Mouse (Mus musculus): ENCODE results near the gene D930020B18Rik. TPM values are rescaled to one million over a fixed set of nuclear protein-coding genes. Genes with fewer than 3 reads are reported as not detected.

Gene D930020B18Rik
- polyA plus RNA-seq (2015; fragmentation: Nextera tagmentation; extraction: Ambion mirVana), result 0.19 and 0.42 TPM in 2 replicates

DNA sequence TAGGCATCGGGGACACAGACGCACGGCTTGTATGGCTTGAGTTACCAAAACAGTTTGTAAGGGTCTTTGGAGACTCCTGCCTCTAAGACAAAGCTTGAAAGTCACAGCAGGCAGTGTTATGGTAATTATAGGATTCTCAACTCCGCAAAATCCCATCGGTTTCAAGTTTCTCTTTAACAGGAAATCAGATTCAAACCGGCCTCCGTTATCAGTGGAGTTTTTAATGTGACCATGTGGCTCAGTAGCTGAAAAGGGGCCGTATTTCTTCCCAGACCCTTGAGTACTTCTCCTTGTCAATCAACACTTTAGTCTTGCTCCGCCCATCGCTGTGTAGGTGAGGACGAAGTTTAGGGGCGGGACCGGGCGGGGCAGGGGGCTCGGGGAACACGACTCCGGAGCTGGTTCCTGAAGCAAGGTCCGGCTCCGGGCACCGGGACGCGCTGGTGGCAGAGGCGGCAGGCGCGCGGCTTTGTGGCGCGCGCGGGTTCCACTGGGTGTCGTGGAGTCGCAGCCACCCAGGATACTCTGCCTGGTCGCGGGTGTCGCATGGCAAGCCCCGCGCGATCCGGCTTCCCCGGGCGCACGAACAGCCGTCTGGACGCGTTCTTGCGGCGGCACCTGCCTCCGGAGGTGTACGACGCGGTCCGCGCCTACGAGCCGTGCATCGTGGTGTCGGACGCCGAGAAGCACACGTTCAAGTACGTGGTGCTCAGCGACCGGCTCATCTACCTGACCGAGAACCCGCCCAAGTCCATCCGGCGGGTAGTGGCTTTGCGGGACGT is at the start of gene D930020B18Rik:
TSS of gene D930020B18Rik (plus strand) at position 317 of the 782 bp plus-strand sequence.
- H3K9ac ChIP-seq, result peak within 1 kb of the TSS; percentile 50
- H3K27me3 ChIP-seq, result peaks cover 44% of the 10 kb centered on the region
- no peak within 1 kb of the TSS for H3K27ac ChIP-seq
- ATAC-seq (replicated peaks; ENCODE audit: low FRiP score), result peak; percentile 64
- peaks cover 18% of the 10 kb centered on the region for H3K4me1 ChIP-seq
- H3K9me3 ChIP-seq (replicated peaks), result no peaks in the 10 kb centered on the region
- WGBS, result under 1% methylated on average over 69 of the region's 69 CpGs
- H3K4me3 ChIP-seq (replicated peaks), result peak within 1 kb of the TSS; percentile 61
- H3K4me2 ChIP-seq, result peak within 1 kb of the TSS; percentile 100
- no peaks in the 10 kb centered on the region for H3K36me3 ChIP-seq

DNA sequence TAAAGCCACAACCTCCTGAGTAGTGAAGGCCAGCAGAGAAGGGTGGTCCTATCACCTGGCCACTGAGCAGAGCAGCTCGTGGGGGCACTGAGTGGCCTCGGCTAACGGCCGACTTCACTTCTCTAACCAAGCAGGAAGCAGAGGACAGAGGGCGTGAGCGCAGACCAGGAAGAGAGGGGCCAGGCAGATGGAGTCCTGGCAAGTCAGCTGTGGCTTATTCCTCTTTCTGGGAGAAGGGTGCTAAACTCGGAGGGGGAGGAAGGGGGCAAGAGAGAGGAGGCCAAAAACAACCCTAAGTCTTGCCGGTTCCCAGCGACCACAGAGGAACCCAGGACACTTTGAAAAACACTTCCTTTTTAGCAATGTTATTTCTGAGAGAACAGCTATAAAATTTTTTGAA is 44.8 kb upstream of the D930020B18Rik start:
- Histone ChIP-seq H3K9me3 (replicated peaks) (no peaks in the 10 kb centered on the region), H3K4me3 (replicated peaks) (no peak overlapping the region), H3K4me2 (no peak overlapping the region), H3K27ac (no peak overlapping the region), H3K4me1 (peaks cover under 1% of the 10 kb centered on the region; the same call in 1 of the 2 replicates), H3K9ac (no peak overlapping the region), H3K27me3 (no peaks in the 10 kb centered on the region), H3K36me3 (peaks cover 96% of the 10 kb centered on the region)
- no peak for ATAC-seq (replicated peaks; ENCODE audit: low FRiP score)
- 76% methylated on average over 9 of the region's 9 CpGs for WGBS

DNA sequence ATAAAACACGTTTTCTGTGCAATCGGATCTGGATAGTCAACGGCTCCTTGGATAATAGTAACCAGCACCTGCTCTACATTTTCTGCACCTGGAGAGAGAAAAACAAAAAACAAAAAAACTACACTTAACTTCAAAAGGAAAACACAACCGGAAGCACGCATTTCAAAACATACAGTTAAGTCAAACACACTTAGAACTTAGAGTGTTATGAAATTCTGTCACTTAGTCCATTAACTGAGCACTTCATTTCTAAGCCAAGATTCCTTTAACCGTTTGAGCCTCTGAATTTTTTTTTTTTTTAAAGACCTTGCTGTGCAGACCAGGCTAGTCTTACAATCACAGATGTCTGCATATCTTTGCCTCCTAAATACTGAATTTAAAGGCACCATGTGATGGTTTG is 40.1 kb upstream of the D930020B18Rik start:
- no peaks in the 10 kb centered on the region for H3K27me3 ChIP-seq
- no peak overlapping the region for H3K9ac ChIP-seq
- no peak overlapping the region for H3K4me3 ChIP-seq (replicated peaks)
- H3K36me3 ChIP-seq, result peaks cover 100% of the 10 kb centered on the region
- H3K27ac ChIP-seq, result no peak overlapping the region
- no peaks in the 10 kb centered on the region for H3K9me3 ChIP-seq (replicated peaks)
- no peak overlapping the region for H3K4me2 ChIP-seq
- no peak for ATAC-seq (replicated peaks; ENCODE audit: low FRiP score)
- H3K4me1 ChIP-seq, result no peaks in the 10 kb centered on the region
- 86% methylated on average over 6 of the region's 6 CpGs for WGBS

DNA sequence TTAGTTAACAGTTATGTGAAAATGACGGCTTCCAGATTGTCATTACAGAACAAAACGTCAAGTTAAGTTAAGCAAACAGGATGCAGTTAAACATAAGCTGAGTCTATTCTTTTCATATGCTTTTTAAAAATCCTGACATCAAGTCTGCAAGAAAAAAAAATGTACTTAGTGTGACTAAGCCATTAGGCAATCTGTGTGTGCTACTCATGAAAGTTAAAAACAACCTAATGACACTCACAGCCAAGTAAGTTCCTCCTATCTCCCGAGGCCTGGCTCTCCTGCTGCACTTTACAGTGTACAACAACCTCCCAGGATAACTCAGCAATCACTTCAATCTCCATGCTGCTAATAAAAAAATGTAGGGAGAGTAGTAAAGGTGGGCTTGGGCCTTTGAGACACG is 37.8 kb upstream of the D930020B18Rik start:
- no peak for ATAC-seq (replicated peaks; ENCODE audit: low FRiP score)
- Histone ChIP-seq H3K27ac (no peak overlapping the region), H3K4me1 (no peaks in the 10 kb centered on the region), H3K4me2 (no peak overlapping the region), H3K27me3 (no peaks in the 10 kb centered on the region), H3K4me3 (replicated peaks) (no peak overlapping the region), H3K9me3 (replicated peaks) (no peaks in the 10 kb centered on the region), H3K9ac (no peak overlapping the region), H3K36me3 (peaks cover 100% of the 10 kb centered on the region)
- WGBS, result 84% methylated on average over 4 of the region's 4 CpGs

DNA sequence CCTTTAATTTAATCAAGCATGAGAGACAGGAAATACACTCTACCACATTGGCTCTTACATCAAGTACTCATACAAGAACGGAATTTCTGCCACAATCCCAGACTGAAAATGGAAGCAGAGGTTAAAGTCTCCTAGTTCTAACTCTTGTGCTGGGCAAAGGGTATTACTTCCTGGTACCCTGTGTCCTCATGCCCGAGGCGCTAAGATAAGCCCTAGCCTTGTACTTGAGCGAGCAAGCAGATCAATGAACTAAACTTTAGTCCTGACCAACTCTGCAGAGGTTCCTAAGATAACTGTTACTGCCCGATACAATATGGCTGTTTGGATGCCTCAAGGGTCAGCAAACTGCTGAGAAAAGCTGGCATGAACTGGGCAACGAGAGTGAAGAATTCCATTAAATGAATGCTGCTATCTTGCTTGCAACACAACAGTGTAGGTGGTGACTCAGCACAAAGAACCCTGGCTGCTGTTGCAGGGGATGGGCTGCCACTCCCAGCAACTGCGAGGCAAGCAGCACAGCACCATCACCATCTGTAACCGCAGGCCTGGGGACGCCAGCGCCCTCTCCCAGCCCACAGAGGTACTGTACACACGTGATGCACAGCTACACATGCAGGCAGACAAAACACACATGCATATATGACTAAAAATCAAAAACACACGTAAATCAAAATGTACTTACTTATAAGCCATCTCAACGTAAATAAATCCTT is 36.6 kb upstream of the D930020B18Rik start:
- no peaks in the 10 kb centered on the region for H3K4me1 ChIP-seq
- peaks cover 98% of the 10 kb centered on the region for H3K36me3 ChIP-seq
- no peak overlapping the region for H3K27ac ChIP-seq
- WGBS, result 93% methylated on average over 13 of the region's 13 CpGs
- H3K27me3 ChIP-seq, result no peaks in the 10 kb centered on the region
- H3K9me3 ChIP-seq (replicated peaks), result no peaks in the 10 kb centered on the region
- H3K4me3 ChIP-seq (replicated peaks), result no peak overlapping the region
- H3K4me2 ChIP-seq, result no peak overlapping the region
- no peak for ATAC-seq (replicated peaks; ENCODE audit: low FRiP score)
- no peak overlapping the region for H3K9ac ChIP-seq

DNA sequence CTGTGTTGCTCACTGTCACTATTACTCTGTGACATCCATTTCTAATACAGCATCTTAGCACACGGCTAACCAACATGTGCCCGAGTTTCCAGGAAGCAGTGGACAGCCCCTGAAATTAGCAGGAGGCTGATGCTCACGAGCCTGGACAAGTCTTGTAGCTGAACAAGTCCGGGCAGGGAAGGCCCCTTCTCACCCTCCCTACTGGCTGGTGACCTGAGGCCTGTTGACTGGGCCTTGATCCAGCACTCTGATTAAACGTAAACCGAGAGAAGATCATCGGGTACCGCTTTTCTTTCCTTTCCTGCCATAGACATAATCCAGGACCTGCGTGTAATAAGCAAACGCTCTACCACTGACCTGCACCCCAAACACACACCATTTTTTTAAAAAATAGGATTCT is 33.2 kb upstream of the D930020B18Rik start:
- Histone ChIP-seq H3K4me1 (no peaks in the 10 kb centered on the region), H3K4me3 (replicated peaks) (no peak overlapping the region), H3K27ac (no peak overlapping the region), H3K36me3 (peaks cover 97% of the 10 kb centered on the region), H3K27me3 (no peaks in the 10 kb centered on the region), H3K9ac (no peak overlapping the region), H3K4me2 (no peak overlapping the region), H3K9me3 (replicated peaks) (no peaks in the 10 kb centered on the region)
- 94% methylated on average over 10 of the region's 10 CpGs for WGBS
- ATAC-seq (replicated peaks; ENCODE audit: low FRiP score), result no peak

DNA sequence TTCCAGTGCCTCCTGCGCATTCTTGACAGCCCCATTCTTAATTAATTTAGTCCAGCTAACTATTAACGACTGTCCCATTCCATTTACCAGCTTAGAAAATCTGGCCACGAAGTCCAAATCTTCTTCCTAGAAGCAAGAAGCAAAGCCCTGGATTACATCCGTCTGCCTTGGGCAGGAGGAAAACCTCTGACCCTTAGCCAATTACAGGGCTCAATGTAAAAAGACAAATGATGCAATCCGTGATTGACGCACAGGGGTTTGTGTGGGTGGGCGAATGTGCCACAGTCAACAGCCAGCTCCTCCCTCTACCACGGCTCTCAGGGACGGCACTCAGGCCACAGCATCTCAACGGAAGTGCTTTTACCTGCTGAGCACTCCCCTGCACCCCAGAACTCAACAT is 29.8 kb upstream of the D930020B18Rik start:
- 77% methylated on average over 10 of the region's 10 CpGs for WGBS
- no peaks in the 10 kb centered on the region for H3K4me1 ChIP-seq
- no peak overlapping the region for H3K4me2 ChIP-seq
- no peaks in the 10 kb centered on the region for H3K27me3 ChIP-seq
- no peak overlapping the region for H3K9ac ChIP-seq
- ATAC-seq (replicated peaks; ENCODE audit: low FRiP score), result no peak
- no peaks in the 10 kb centered on the region for H3K9me3 ChIP-seq (replicated peaks)
- H3K27ac ChIP-seq, result no peak overlapping the region
- no peak overlapping the region for H3K4me3 ChIP-seq (replicated peaks)
- H3K36me3 ChIP-seq, result peaks cover 95% of the 10 kb centered on the region

DNA sequence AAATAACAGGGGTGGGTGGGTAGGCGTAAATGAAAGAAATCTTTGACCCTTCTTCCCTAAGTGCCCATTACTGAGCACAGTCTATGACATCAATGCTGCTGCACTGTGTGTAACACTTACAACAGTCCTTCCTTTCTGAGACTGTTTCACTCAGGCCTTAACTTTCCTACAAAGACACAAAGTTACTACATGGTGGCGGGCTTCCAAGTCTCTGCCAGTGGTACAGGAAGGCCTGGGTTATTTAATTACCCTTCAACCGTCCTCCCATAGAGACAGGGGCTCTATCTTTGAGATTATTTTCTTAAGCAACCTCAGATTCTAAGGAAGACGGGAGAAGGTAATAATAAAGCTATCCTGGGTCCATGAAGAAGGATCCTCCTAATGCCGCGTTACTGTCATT is 28.9 kb upstream of the D930020B18Rik start:
- Histone ChIP-seq H3K27ac (no peak overlapping the region), H3K9me3 (replicated peaks) (no peaks in the 10 kb centered on the region), H3K4me3 (replicated peaks) (no peak overlapping the region), H3K9ac (no peak overlapping the region), H3K36me3 (peaks cover 95% of the 10 kb centered on the region), H3K4me2 (no peak overlapping the region), H3K27me3 (no peaks in the 10 kb centered on the region), H3K4me1 (no peaks in the 10 kb centered on the region)
- ATAC-seq (replicated peaks; ENCODE audit: low FRiP score), result no peak
- whole genome bisulfite sequencing, result 86% methylated on average over 6 of the region's 6 CpGs

DNA sequence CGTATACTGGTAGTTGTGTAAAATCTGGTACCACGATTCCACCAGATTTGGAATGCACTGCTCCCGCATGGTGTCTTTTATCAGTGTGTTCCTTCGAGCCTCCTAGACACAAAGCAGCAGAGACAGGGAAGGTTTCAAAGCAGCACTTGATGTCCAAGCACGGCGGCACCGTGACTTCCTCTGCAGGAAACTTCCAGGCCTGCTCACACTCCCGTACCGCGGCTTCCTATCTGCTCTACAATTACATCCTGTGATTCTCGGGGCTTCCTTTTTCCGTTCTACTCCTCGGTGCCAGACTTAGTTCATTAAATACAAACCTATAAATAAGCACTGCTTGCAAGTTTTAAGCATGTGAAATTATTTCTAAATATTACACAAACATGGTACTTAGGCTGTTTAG is 27.8 kb upstream of the D930020B18Rik start:
- 0 out of 2 replicates have a peak, but pooled peaks have one; percentile 9 for ATAC-seq (replicated peaks; ENCODE audit: low FRiP score)
- 87% methylated on average over 13 of the region's 13 CpGs for WGBS

DNA sequence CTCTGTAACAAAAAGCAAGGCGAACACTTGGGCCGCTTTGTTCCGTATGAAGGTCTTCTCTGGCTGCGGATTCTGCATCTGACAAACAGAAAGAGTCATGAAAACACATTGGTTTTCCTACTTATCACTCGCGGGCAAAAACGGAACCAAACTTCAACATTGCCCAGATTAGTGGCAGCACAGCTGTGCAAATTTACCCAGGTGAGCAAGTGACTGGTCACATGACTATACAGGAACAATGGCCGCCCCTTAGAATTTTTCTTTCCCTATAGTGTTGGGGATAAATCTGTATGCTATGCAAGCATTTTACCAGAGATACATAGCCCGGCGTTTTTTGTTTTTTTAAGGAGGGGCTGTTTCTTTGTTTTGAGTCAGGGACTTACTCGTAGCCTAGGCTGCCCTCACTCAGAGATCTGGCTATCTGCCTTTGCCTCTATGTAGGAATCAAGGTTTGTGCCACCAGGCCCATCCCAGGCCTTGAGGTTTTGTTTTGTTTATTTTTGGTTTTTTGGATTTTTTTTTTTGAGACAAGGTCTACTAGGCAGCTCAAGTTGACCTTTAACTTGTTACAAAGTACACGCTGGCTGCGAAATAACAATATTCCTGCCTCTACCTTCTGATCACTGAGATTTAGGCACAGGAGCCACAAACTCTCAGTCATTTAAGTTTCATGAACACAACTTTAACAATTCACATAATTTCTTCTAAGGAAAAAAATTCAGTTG is 26.1 kb upstream of the D930020B18Rik start:
- Histone ChIP-seq H3K27me3 (no peaks in the 10 kb centered on the region), H3K4me2 (no peak overlapping the region), H3K4me3 (replicated peaks) (no peak overlapping the region), H3K9me3 (replicated peaks) (no peaks in the 10 kb centered on the region), H3K4me1 (no peaks in the 10 kb centered on the region), H3K27ac (no peak overlapping the region), H3K36me3 (peaks cover 95% of the 10 kb centered on the region), H3K9ac (no peak overlapping the region)
- WGBS, result 93% methylated on average over 13 of the region's 13 CpGs
- no peak for ATAC-seq (replicated peaks; ENCODE audit: low FRiP score)

More for the DNA sequence above, 27.8 kb upstream of the D930020B18Rik start:
- Histone ChIP-seq H3K9ac (no peak overlapping the region), H3K4me2 (no peak overlapping the region), H3K4me1 (no peaks in the 10 kb centered on the region), H3K4me3 (replicated peaks) (no peak overlapping the region), H3K27me3 (no peaks in the 10 kb centered on the region), H3K27ac (no peak overlapping the region), H3K36me3 (peaks cover 95% of the 10 kb centered on the region), H3K9me3 (replicated peaks) (no peaks in the 10 kb centered on the region)

DNA sequence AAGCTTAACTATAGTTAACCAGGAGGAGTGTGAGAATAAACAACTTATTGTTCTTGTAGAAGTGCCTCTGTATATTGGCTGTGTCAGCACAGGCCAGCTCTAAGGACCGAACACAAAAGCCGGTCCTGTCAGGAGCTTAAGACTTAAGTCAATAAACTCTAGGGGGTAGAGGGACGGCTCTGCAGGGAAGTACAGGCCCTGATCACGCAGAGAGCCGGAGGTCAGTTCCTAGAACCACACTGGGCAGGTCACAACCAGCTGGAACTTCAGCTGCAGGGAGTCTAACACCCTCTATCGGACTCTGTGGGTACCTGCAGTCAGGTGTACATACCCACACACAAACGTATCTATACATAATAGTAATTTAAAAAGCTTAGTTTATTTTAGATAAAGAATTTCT is 25.5 kb upstream of the D930020B18Rik start:
- no peak for ATAC-seq (replicated peaks; ENCODE audit: low FRiP score)
- Histone ChIP-seq H3K9me3 (replicated peaks) (no peaks in the 10 kb centered on the region), H3K4me3 (replicated peaks) (no peak overlapping the region), H3K4me1 (no peaks in the 10 kb centered on the region), H3K4me2 (no peak overlapping the region), H3K27me3 (no peaks in the 10 kb centered on the region), H3K27ac (no peak overlapping the region), H3K36me3 (peaks cover 95% of the 10 kb centered on the region), H3K9ac (no peak overlapping the region)
- 86% methylated on average over 7 of the region's 7 CpGs for WGBS

DNA sequence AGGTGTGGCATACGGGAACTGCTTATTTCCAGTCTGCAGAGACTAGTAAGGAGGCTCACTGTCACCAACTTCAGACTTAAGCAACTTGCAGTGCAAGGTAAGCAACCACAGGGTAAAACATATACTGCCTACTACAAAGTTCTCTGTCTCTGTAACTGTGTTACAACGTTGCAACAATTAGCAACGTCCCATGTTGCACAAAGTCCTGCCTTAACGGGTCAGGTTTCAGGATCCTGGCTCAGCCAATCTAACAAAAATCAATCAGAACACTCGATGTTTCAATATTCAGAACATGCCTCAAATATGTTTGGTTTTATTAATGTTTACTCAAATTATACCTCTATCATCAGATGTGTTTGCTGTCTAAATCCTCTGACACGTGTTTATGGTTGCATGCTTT is 19.0 kb upstream of the D930020B18Rik start:
- H3K36me3 ChIP-seq, result peaks cover 55% of the 10 kb centered on the region
- no peaks in the 10 kb centered on the region for H3K9me3 ChIP-seq (replicated peaks)
- ATAC-seq (replicated peaks; ENCODE audit: low FRiP score), result no peak
- no peak overlapping the region for H3K27ac ChIP-seq
- H3K4me3 ChIP-seq (replicated peaks), result no peak overlapping the region
- H3K27me3 ChIP-seq, result no peaks in the 10 kb centered on the region
- no peak overlapping the region for H3K9ac ChIP-seq
- H3K4me2 ChIP-seq, result no peak overlapping the region
- WGBS, result 85% methylated on average over 6 of the region's 6 CpGs
- peaks cover 12% of the 10 kb centered on the region for H3K4me1 ChIP-seq
